Mouse (Mus musculus): ENCODE data around the gene Tmem79. TPM values are rescaled to one million over a fixed set of nuclear protein-coding genes. Genes with fewer than 3 reads are reported as not detected.
A peak's percentile ranks its signal among the peaks of the same experiment; 100 is the strongest.
"Not testable (repeated sequence)": the region's sequence is repeated elsewhere in the genome, so short reads cannot be mapped to it uniquely, and the experiment has no call there.

Gene Tmem79
- polyA plus RNA-seq (2015; fragmentation: Nextera tagmentation; extraction: Ambion mirVana), result 1.0 and 1.2 TPM in 2 replicates

DNA sequence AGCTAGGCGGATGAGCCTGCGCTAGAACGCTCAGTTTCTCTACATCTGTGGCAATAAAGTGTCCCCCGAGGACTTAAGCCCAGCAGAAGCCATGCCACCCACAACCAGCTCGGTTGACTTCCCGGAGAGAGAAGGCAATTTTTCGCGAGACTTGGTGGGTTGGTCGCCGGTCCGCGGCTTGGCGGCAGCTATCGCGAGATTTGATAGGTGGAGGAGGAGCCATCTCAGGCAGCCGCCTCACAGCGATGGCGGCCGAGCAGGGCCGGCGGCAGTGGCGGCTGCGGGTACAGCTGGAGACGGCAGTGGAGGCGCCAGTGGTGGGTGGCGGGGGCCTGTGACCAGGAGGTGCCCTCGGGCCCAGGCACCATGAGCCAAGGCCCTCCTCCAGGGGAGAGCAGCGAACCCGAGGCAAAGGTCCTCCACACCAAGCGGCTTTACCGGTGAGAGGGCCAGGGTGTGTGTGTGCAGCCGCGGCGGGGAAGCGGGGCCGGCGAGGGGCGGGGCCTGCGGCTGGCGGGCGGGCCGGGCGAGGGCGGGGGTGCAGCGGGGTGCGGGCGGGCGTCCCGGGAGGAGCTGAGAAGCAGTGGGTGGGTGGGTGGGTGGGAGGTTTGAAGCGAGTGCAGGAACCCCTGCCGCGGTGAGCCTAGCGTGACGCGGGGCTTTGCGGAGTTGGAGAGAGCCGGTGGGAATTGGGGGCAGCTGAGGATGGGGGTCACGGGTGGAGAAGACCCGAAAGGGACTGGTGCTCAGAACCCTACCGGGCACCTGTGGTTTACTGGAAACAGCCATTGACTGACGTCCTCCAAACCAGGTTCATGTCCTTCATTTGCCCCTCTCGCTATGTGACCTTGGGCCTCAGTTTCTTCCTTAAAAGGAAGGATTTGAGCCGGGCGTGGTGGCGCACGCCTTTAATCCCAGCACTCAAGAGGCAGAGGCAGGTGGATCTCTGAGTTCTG is at the start of gene Tmem79, which contains the start of gene Smg5:
Gene Tmem79 (minus strand): TSS at position 91 of the 956 bp plus-strand sequence.
Gene Smg5 (plus strand): TSS at position 203 of the 956 bp plus-strand sequence.
- Histone ChIP-seq H3K4me3 (ENCODE audit: low read depth, low read length) (peak within 1 kb of the TSS; percentile 70), H3K27ac (ENCODE audit: low read length) (peak within 1 kb of the TSS; percentile 95), H3K36me3 (ENCODE audit: control insufficient read depth, insufficient read depth, low read length) (no peaks in the 10 kb centered on the region), H3K9ac (ENCODE audit: low read depth, low read length) (peak within 1 kb of the TSS; percentile 82), H3K27me3 (ENCODE audit: control insufficient read depth, insufficient read depth, low read depth, low read length) (no peaks in the 10 kb centered on the region), H3K4me1 (ENCODE audit: control insufficient read depth, insufficient read depth, low read length) (peaks cover 19% of the 10 kb centered on the region), H3K4me2 (ENCODE audit: low read length) (peak within 1 kb of the TSS; percentile 86), H3K9me3 (replicated peaks; ENCODE audit: control insufficient read depth, low read length, poor library complexity, severe bottlenecking) (no peaks in the 10 kb centered on the region)
- ATAC-seq, result peak; percentile 97
- WGBS, result 2% methylated on average over 44 of the region's 66 CpGs

DNA sequence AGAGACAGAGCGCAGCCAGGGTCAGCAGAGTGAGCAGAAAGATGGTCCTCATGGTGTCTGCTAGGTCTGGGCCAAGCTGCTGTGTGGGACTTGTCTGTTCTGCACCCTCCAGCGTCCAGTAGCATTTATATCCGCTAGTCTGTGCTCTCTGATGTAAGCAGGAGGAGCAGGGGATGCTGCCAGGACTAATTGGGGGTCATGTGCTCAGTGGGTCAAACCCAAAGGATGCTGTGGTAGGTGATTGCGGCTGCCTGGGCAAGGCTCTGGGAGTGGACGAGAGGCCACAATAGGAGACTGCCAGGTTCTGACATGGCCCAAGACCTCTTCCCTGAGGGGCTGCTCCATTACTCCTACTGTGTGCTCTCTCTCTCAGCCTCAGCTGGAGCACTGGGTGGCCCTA is 48.4 kb upstream of the Tmem79 start, which contains the start of gene Bglap:
Gene Bglap (minus strand): TSS at position 101 of the 400 bp plus-strand sequence.
- Histone ChIP-seq H3K4me3 (ENCODE audit: low read depth, low read length) (no peak within 1 kb of the TSS), H3K4me2 (ENCODE audit: low read length) (no peak within 1 kb of the TSS), H3K27me3 (ENCODE audit: control insufficient read depth, insufficient read depth, low read depth, low read length) (no peaks in the 10 kb centered on the region), H3K27ac (ENCODE audit: low read length) (no peak within 1 kb of the TSS), H3K36me3 (ENCODE audit: control insufficient read depth, insufficient read depth, low read length) (no peaks in the 10 kb centered on the region), H3K4me1 (ENCODE audit: control insufficient read depth, insufficient read depth, low read length) (no peaks in the 10 kb centered on the region), H3K9ac (ENCODE audit: low read depth, low read length) (no peak within 1 kb of the TSS), H3K9me3 (replicated peaks; ENCODE audit: control insufficient read depth, low read length, poor library complexity, severe bottlenecking) (no peaks in the 10 kb centered on the region)
- ATAC-seq, result no peak
- WGBS, result 78% methylated on average over 5 of the region's 5 CpGs

DNA sequence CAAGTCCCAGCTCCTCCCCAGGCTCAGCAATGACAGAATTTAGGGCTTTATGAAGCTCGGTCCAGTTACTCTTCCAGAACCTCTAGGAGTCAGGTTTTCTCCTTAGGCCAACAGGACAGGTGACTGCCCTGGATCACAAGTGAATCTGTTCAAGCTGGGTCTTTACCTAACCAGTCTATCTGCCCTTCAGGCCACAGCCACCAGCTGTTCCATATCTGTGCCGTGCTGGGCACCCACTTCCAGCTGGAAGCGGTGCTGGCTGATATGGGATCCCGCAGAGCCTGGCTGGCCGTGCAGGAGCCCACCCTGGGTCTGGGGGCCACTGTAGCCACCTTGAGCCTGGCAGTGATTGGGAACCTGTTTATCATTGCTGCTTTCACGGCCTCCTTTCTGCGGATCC is 46.4 kb upstream of the Tmem79 start:
- H3K27ac ChIP-seq (ENCODE audit: low read length), result not testable (repeated sequence)

DNA sequence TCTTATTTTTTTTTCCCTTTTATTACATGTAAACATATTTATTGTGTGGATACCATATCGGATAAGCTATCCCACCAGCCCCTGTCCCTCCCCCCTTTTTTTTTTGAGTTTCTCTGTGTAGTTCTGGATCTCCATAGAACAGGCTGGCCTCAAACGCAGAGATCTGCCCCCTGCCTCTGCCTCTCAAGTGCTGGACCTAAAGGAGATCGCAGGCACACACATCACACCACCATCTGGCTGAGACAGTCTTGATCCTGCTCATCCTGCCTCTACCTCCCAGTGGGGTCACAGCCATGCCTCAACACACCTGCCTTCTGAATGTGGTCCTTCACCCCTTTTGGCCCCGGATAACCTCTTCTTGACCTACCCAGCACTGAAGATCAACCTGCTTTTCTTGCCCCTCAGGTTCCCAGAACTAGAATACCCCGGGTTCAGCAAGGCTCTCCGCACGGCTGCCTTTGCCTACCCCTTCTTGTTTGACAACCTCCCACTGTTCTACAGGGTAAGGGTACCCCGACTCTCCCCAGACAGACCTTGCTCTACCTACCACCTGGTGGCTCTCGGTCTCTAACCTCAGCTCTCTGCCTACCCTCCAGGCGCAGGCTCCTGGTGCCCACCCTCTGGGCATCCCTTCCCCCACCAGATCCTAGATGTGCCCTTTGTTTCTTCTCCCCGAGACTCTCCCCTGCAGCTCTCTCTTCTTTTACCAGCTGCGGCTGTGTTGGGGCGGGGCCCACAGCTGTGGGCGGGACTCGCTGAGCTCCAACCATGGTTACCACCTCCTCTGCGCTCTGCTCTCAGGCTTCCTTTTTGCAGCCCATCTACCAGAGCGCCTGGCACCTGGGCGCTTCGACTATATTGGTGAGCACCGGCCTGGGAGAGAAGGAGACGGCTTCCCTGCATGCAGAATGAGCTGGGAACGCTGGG is 45.7 kb upstream of the Tmem79 start:
- H3K27ac ChIP-seq (ENCODE audit: low read length); H3K36me3 ChIP-seq (ENCODE audit: control insufficient read depth, insufficient read depth, low read length); H3K4me1 ChIP-seq (ENCODE audit: control insufficient read depth, insufficient read depth, low read length); H3K9me3 ChIP-seq (replicated peaks; ENCODE audit: control insufficient read depth, low read length, poor library complexity, severe bottlenecking); H3K27me3 ChIP-seq (ENCODE audit: control insufficient read depth, insufficient read depth, low read depth, low read length): not testable (repeated sequence)
- peak; percentile 85 for ATAC-seq
- Histone ChIP-seq H3K9ac (ENCODE audit: low read depth, low read length) (peak overlapping the region; percentile 40; the same call in 1 of the 2 replicates), H3K4me2 (ENCODE audit: low read length) (peak overlapping the region; percentile 48), H3K4me3 (ENCODE audit: low read depth, low read length) (peak overlapping the region; percentile 18)
- WGBS, result 4% methylated on average over 18 of the region's 22 CpGs

More for the DNA sequence above, 46.4 kb upstream of the Tmem79 start:
- H3K9me3 ChIP-seq (replicated peaks; ENCODE audit: control insufficient read depth, low read length, poor library complexity, severe bottlenecking); H3K4me2 ChIP-seq (ENCODE audit: low read length); H3K9ac ChIP-seq (ENCODE audit: low read depth, low read length); H3K4me3 ChIP-seq (ENCODE audit: low read depth, low read length); H3K36me3 ChIP-seq (ENCODE audit: control insufficient read depth, insufficient read depth, low read length); H3K4me1 ChIP-seq (ENCODE audit: control insufficient read depth, insufficient read depth, low read length); H3K27me3 ChIP-seq (ENCODE audit: control insufficient read depth, insufficient read depth, low read depth, low read length): not testable (repeated sequence)
- ATAC-seq, result peak; percentile 47
- WGBS, result 20% methylated on average over 1 of the region's 7 CpGs

DNA sequence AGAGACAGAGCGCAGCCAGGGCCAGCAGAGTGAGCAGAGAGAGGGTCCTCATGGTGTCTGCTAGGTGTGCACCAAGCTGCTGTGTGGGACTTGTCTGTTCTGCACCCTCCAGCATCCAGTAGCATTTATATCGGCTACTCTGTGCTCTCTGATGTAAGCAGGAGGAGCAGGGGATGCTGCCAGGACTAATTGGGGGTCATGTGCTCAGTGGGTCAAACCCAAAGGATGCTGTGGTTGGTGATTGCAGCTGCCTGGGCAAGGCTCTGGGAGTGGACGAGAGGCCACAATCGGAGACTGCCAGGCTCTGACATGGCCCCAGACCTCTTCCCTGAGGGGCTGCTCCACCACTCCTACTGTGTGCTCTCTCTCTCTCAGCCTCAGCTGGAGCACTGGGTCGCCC is 42.7 kb upstream of the Tmem79 start, which contains the start of gene Bglap2:
Gene Bglap2 (minus strand): TSS at position 101 of the 400 bp plus-strand sequence.
- not testable (repeated sequence) for H3K4me1 ChIP-seq (ENCODE audit: control insufficient read depth, insufficient read depth, low read length); ATAC-seq; H3K9ac ChIP-seq (ENCODE audit: low read depth, low read length); H3K9me3 ChIP-seq (replicated peaks; ENCODE audit: control insufficient read depth, low read length, poor library complexity, severe bottlenecking); H3K27ac ChIP-seq (ENCODE audit: low read length); H3K36me3 ChIP-seq (ENCODE audit: control insufficient read depth, insufficient read depth, low read length); H3K4me3 ChIP-seq (ENCODE audit: low read depth, low read length); H3K27me3 ChIP-seq (ENCODE audit: control insufficient read depth, insufficient read depth, low read depth, low read length); H3K4me2 ChIP-seq (ENCODE audit: low read length)
- WGBS, result 71% methylated on average over 4 of the region's 5 CpGs

DNA sequence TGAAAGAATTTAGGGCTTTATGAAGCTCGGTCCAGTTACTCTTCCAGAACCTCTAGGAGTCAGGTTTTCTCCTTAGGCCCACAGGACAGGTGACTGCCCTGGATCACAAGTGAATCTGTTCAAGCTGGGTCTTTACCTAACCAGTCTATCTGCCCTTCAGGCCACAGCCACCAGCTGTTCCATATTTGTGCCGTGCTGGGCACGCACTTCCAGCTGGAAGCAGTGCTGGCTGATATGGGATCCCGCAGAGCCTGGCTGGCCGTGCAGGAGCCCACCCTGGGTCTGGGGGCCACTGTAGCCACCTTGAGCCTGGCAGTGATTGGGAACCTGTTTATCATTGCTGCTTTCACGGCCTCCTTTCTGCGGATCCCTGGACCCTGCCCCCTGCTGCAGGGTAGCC is 40.7 kb upstream of the Tmem79 start:
- H3K27ac ChIP-seq (ENCODE audit: low read length); H3K9me3 ChIP-seq (replicated peaks; ENCODE audit: control insufficient read depth, low read length, poor library complexity, severe bottlenecking); H3K4me1 ChIP-seq (ENCODE audit: control insufficient read depth, insufficient read depth, low read length); H3K27me3 ChIP-seq (ENCODE audit: control insufficient read depth, insufficient read depth, low read depth, low read length); H3K36me3 ChIP-seq (ENCODE audit: control insufficient read depth, insufficient read depth, low read length); H3K4me3 ChIP-seq (ENCODE audit: low read depth, low read length); H3K4me2 ChIP-seq (ENCODE audit: low read length); H3K9ac ChIP-seq (ENCODE audit: low read depth, low read length): not testable (repeated sequence)
- 38% methylated on average over 5 of the region's 7 CpGs for WGBS
- ATAC-seq, result 0 out of 2 replicates have a peak, but pooled peaks have one; percentile 39

DNA sequence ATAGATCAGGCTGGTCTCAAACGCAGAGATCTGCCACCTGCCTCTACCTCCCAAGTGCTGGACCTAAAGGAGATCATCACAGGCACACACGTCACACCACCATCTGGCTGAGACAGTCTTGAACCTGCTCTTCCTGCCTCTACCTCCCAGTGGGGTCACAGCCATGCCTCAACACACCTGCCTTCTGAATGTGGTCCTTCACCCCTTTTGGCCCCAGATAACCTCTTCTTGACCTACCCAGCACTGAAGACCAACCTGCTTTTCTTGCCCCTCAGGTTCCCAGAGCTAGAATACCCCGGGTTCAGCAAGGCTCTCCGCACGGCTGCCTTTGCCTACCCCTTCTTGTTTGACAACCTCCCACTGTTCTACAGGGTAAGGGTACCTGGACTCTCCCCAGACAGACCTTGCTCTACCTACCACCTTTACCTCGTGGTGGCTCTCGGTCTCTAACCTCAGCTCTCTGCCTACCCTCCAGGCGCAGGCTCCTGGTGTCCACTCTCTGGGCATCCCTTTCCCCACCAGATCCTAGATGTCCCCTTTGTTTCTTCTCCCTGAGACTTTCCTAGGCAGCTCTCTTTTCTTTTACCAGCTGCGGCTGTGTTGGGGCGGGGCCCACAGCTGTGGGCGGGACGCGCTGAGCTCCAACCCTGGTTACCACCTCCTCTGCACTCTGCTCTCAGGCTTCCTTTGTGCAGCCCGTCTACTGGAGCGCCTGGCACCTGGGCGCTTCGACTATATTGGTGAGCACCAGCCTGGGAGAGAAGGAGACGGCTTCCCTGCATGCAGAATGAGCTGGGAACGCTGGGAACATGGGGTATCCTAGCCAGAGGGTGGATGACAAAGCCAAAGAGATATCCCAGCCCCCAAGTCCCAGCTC is 40.0 kb upstream of the Tmem79 start:
- peak overlapping the region; percentile 30; the same call in 1 of the 2 replicates for H3K9ac ChIP-seq (ENCODE audit: low read depth, low read length)
- peak; percentile 87 for ATAC-seq
- not testable (repeated sequence) for H3K4me1 ChIP-seq (ENCODE audit: control insufficient read depth, insufficient read depth, low read length); H3K36me3 ChIP-seq (ENCODE audit: control insufficient read depth, insufficient read depth, low read length); H3K9me3 ChIP-seq (replicated peaks; ENCODE audit: control insufficient read depth, low read length, poor library complexity, severe bottlenecking); H3K27me3 ChIP-seq (ENCODE audit: control insufficient read depth, insufficient read depth, low read depth, low read length); H3K27ac ChIP-seq (ENCODE audit: low read length); H3K4me3 ChIP-seq (ENCODE audit: low read depth, low read length)
- WGBS, result 15% methylated on average over 18 of the region's 19 CpGs
- H3K4me2 ChIP-seq (ENCODE audit: low read length), result peak overlapping the region; percentile 28; the same call in 1 of the 2 replicates

DNA sequence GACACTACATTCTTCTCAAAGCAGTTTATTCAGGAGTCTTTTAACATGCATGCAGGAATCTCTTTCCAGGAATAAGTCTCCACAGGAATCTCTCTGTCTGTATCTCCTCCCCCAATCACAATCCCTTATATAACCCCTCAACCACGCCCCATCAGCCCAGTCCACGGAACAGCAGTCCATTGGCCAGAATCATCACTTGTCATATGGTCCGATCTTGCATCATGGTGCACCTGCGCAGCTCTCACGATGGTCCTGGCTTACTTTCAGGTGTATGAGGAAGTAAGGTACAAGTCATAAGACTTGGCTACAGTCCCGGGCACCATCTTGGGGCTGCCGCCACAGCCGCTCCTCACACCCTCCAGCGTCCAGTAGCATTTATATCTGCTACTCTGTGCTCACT is 36.7 kb upstream of the Tmem79 start, which contains the start of gene Bglap3:
Gene Bglap3 (minus strand): TSS at position 101 of the 400 bp plus-strand sequence.
- not testable (repeated sequence) for H3K27ac ChIP-seq (ENCODE audit: low read length); H3K9ac ChIP-seq (ENCODE audit: low read depth, low read length); H3K36me3 ChIP-seq (ENCODE audit: control insufficient read depth, insufficient read depth, low read length); H3K4me1 ChIP-seq (ENCODE audit: control insufficient read depth, insufficient read depth, low read length); H3K4me3 ChIP-seq (ENCODE audit: low read depth, low read length); H3K27me3 ChIP-seq (ENCODE audit: control insufficient read depth, insufficient read depth, low read depth, low read length); ATAC-seq; H3K9me3 ChIP-seq (replicated peaks; ENCODE audit: control insufficient read depth, low read length, poor library complexity, severe bottlenecking); H3K4me2 ChIP-seq (ENCODE audit: low read length)
- whole genome bisulfite sequencing, result 94% methylated on average over 9 of the region's 9 CpGs
